Comparison of ENCODE assay signal across 28 mouse cellular contexts in the genomic region with DNA sequence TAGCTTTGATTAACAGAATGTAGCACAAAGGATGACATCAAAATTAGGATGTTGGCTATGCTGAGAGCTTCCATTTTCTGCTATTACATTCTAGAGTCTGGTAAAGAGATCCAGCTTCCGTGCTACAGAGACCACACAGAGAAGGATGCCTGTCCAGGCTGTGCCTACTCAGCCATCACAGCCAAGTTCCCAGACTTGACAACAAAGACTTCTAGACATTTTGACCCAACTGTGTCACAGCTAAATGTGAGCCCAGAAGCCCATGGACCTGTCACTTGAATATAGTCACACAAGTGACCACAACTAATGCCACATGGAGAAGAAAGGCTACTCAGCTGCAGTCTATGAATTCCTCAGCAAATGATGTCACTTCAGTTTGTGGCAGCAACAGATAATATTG. TPM values are rescaled to one million over a fixed set of nuclear protein-coding genes. Genes with fewer than 3 reads are reported as not detected.
"Had no signal": no experiment of that assay in that cellular context is flagged by ENCODE, and none has a peak within 500 bp of the region (broad histone marks: within the 10 kb centered on the region; RNA-seq: fewer than 3 reads in every experiment).

No protein-coding gene starts in this region.

- H3K4me3 ChIP-seq: heart, adult 2 months; heart, embryonic 13.5 days; heart, embryonic 15.5 days; hindbrain, embryonic 10.5 days; hindbrain, embryonic 12.5 days; intestine, embryonic 15.5 days; layer of hippocampus, adult 2 months; left cerebral cortex, adult 2 months; limb, embryonic 10.5 days; limb, embryonic 12.5 days; liver, embryonic 13.5 days had no signal

- DNase-seq: gastrocnemius, postnatal 14 days; gastrocnemius, postnatal 36 days; heart, adult 11 months; heart, adult 2 months; heart, postnatal 14 days; heart, postnatal 36 days; kidney, adult 18-20 months; kidney, adult 8-10 months; kidney, postnatal 10 days; kidney, postnatal 25 days; kidney, postnatal 4 days; liver; liver, embryonic 13.5 days had no signal

- H3K9ac ChIP-seq: heart, embryonic 13.5 days; heart, embryonic 15.5 days; hindbrain, embryonic 12.5 days; intestine, embryonic 15.5 days; limb, embryonic 12.5 days; liver, embryonic 13.5 days had no signal

- H3K4me1 ChIP-seq: heart, embryonic 13.5 days; heart, embryonic 15.5 days; hindbrain, embryonic 10.5 days; hindbrain, embryonic 12.5 days; intestine, embryonic 15.5 days; limb, embryonic 10.5 days; limb, embryonic 12.5 days; liver, embryonic 13.5 days had no signal

- H3K9me3 ChIP-seq: heart, embryonic 13.5 days; heart, embryonic 15.5 days; hindbrain, embryonic 10.5 days; hindbrain, embryonic 12.5 days; intestine, embryonic 15.5 days; limb, embryonic 10.5 days; limb, embryonic 12.5 days; liver, embryonic 13.5 days had no signal

- H3K36me3 ChIP-seq: heart, embryonic 13.5 days; heart, embryonic 15.5 days; hindbrain, embryonic 10.5 days; hindbrain, embryonic 12.5 days; intestine, embryonic 15.5 days; limb, embryonic 10.5 days; limb, embryonic 12.5 days; liver, embryonic 13.5 days had no signal

- ATAC-seq: inflammation-experienced regulatory T-cells, adult 6 months; intestine, embryonic 15.5 days; intestine, postnatal 0 days had no signal

- H3K27ac ChIP-seq: heart, adult 2 months; heart, embryonic 13.5 days; heart, embryonic 15.5 days; hindbrain, embryonic 10.5 days; hindbrain, embryonic 12.5 days; intestine, embryonic 15.5 days; layer of hippocampus, adult 2 months; left cerebral cortex, adult 2 months; limb, embryonic 10.5 days; limb, embryonic 12.5 days; liver, embryonic 13.5 days had no signal

- H3K4me2 ChIP-seq: heart, embryonic 11.5 days; heart, embryonic 13.5 days; heart, embryonic 15.5 days; hindbrain, embryonic 12.5 days; intestine, embryonic 15.5 days; limb, embryonic 12.5 days; liver, embryonic 11.5 days; liver, embryonic 13.5 days had no signal

- H3K27me3 ChIP-seq: heart, embryonic 13.5 days; heart, embryonic 15.5 days; hindbrain, embryonic 12.5 days; intestine, embryonic 15.5 days; limb, embryonic 12.5 days; liver, embryonic 13.5 days had no signal

RNA-seq across cellular contexts. Expression of a gene that starts 24.6 kb away (rescaled TPM):
- total RNA-seq: gastrocnemius, adult 18-20 months; gastrocnemius, adult 8-10 months; gastrocnemius, postnatal 36 days; heart, adult 2 months; heart, postnatal 14 days; heart, postnatal 36 days had no signal
- polyA plus RNA-seq: inflammation-experienced regulatory T-cells, adult 6 months had no signal
